Mouse (Mus musculus): Measurements from ENCODE around the gene Kdm6b. TPM values are rescaled to one million over a fixed set of nuclear protein-coding genes. Genes with fewer than 3 reads are reported as not detected.

Kdm6b gene
- polyA plus RNA-seq, 2 experiments, result 23.7 to 31.4 TPM

- Histone ChIP-seq H3K4me2 (replicated peaks; ENCODE audit: low read depth, low read length, severe bottlenecking) (no peak overlapping the region), H3K27ac (replicated peaks; ENCODE audit: low read depth, low read length) (no peak overlapping the region), H3K9me3 (ENCODE audit: control insufficient read depth, low read length) (no peaks in the 10 kb centered on the region), H3K4me1 (ENCODE audit: control insufficient read depth, insufficient read depth, low read length) (peaks cover 16% of the 10 kb centered on the region; the same call in 1 of the 2 replicates), H3K9ac (ENCODE audit: low read depth, low read length, severe bottlenecking) (no peak overlapping the region), H3K36me3 (ENCODE audit: control insufficient read depth, insufficient read depth, low read length) (no peaks in the 10 kb centered on the region), H3K27me3 (ENCODE audit: control insufficient read depth, insufficient read depth, low read length) (no peaks in the 10 kb centered on the region), H3K4me3 (replicated peaks; ENCODE audit: low read length) (no peak overlapping the region)
- no peak for DNase-seq (ENCODE audit: low spot score)
- no peak for ATAC-seq (ENCODE audit: low FRiP score, low read depth)
- TF ChIP-seq POLR2A (IDR thresholded peaks at IDR 0.05; ENCODE audit: borderline replicate concordance, extremely low read depth, insufficient read depth, insufficient read length), result no peak
- 58% methylated on average over 11 of the region's 11 CpGs for WGBS
These were observed 19.1 kb upstream of the Kdm6b start for GRCm38 (mm10) chr11:69432640-69432982.

GRCm38 (mm10) chr11:69431829-69432639 is 18.6 kb upstream of the Kdm6b start:
- WGBS, result 28% methylated on average over 11 of the region's 11 CpGs
- Histone ChIP-seq H3K27me3 (ENCODE audit: control insufficient read depth, insufficient read depth, low read length) (no peaks in the 10 kb centered on the region), H3K27ac (replicated peaks; ENCODE audit: low read depth, low read length) (no peak overlapping the region), H3K9ac (ENCODE audit: low read depth, low read length, severe bottlenecking) (no peak overlapping the region), H3K4me2 (replicated peaks; ENCODE audit: low read depth, low read length, severe bottlenecking) (peak overlapping the region; percentile 25; the same call in 1 of the 2 replicates), H3K4me3 (replicated peaks; ENCODE audit: low read length) (0 out of 2 replicates have a peak overlapping the region, but pooled peaks have one; percentile 4), H3K9me3 (ENCODE audit: control insufficient read depth, low read length) (no peaks in the 10 kb centered on the region), H3K36me3 (ENCODE audit: control insufficient read depth, insufficient read depth, low read length) (no peaks in the 10 kb centered on the region), H3K4me1 (ENCODE audit: control insufficient read depth, insufficient read depth, low read length) (peaks cover 16% of the 10 kb centered on the region; the same call in 1 of the 2 replicates)
- no peak for TF ChIP-seq POLR2A (IDR thresholded peaks at IDR 0.05; ENCODE audit: borderline replicate concordance, extremely low read depth, insufficient read depth, insufficient read length)
- ATAC-seq (ENCODE audit: low FRiP score, low read depth) (peak; percentile 72; the same call in 1 of the 2 replicates), DNase-seq (ENCODE audit: low spot score) (peak; percentile 95)

- Histone ChIP-seq H3K4me2 (replicated peaks; ENCODE audit: low read depth, low read length, severe bottlenecking) (no peak overlapping the region), H3K27me3 (ENCODE audit: control insufficient read depth, insufficient read depth, low read length) (no peaks in the 10 kb centered on the region), H3K36me3 (ENCODE audit: control insufficient read depth, insufficient read depth, low read length) (no peaks in the 10 kb centered on the region), H3K27ac (replicated peaks; ENCODE audit: low read depth, low read length) (no peak overlapping the region), H3K9ac (ENCODE audit: low read depth, low read length, severe bottlenecking) (no peak overlapping the region), H3K9me3 (ENCODE audit: control insufficient read depth, low read length) (no peaks in the 10 kb centered on the region), H3K4me3 (replicated peaks; ENCODE audit: low read length) (no peak overlapping the region), H3K4me1 (ENCODE audit: control insufficient read depth, insufficient read depth, low read length) (peaks cover 16% of the 10 kb centered on the region; the same call in 1 of the 2 replicates)
- ATAC-seq (ENCODE audit: low FRiP score, low read depth) (no peak), DNase-seq (ENCODE audit: low spot score) (no peak)
- 89% methylated on average over 15 of the region's 15 CpGs for WGBS
- TF ChIP-seq POLR2A (IDR thresholded peaks at IDR 0.05; ENCODE audit: borderline replicate concordance, extremely low read depth, insufficient read depth, insufficient read length), result no peak
These were observed 17.2 kb upstream of the Kdm6b start for GRCm38 (mm10) chr11:69430631-69431030.

GRCm38 (mm10) chr11:69429313-69429712 is 15.8 kb upstream of the Kdm6b start:
- Histone ChIP-seq H3K4me2 (replicated peaks; ENCODE audit: low read depth, low read length, severe bottlenecking) (no peak overlapping the region), H3K9me3 (ENCODE audit: control insufficient read depth, low read length) (no peaks in the 10 kb centered on the region), H3K9ac (ENCODE audit: low read depth, low read length, severe bottlenecking) (no peak overlapping the region), H3K36me3 (ENCODE audit: control insufficient read depth, insufficient read depth, low read length) (no peaks in the 10 kb centered on the region), H3K27me3 (ENCODE audit: control insufficient read depth, insufficient read depth, low read length) (no peaks in the 10 kb centered on the region), H3K4me3 (replicated peaks; ENCODE audit: low read length) (no peak overlapping the region), H3K4me1 (ENCODE audit: control insufficient read depth, insufficient read depth, low read length) (peaks cover 16% of the 10 kb centered on the region; the same call in 1 of the 2 replicates), H3K27ac (replicated peaks; ENCODE audit: low read depth, low read length) (no peak overlapping the region)
- 41% methylated on average over 2 of the region's 2 CpGs for WGBS
- no peak for TF ChIP-seq POLR2A (IDR thresholded peaks at IDR 0.05; ENCODE audit: borderline replicate concordance, extremely low read depth, insufficient read depth, insufficient read length)
- ATAC-seq (ENCODE audit: low FRiP score, low read depth) (no peak), DNase-seq (ENCODE audit: low spot score) (no peak)

- Histone ChIP-seq H3K4me3 (replicated peaks; ENCODE audit: low read length) (no peak overlapping the region), H3K9me3 (ENCODE audit: control insufficient read depth, low read length) (no peaks in the 10 kb centered on the region), H3K27ac (replicated peaks; ENCODE audit: low read depth, low read length) (no peak overlapping the region), H3K36me3 (ENCODE audit: control insufficient read depth, insufficient read depth, low read length) (no peaks in the 10 kb centered on the region), H3K27me3 (ENCODE audit: control insufficient read depth, insufficient read depth, low read length) (no peaks in the 10 kb centered on the region), H3K4me2 (replicated peaks; ENCODE audit: low read depth, low read length, severe bottlenecking) (no peak overlapping the region), H3K9ac (ENCODE audit: low read depth, low read length, severe bottlenecking) (no peak overlapping the region), H3K4me1 (ENCODE audit: control insufficient read depth, insufficient read depth, low read length) (peaks cover 16% of the 10 kb centered on the region; the same call in 1 of the 2 replicates)
- DNase-seq (ENCODE audit: low spot score) (peak; percentile 53), ATAC-seq (ENCODE audit: low FRiP score, low read depth) (no peak)
- TF ChIP-seq POLR2A (IDR thresholded peaks at IDR 0.05; ENCODE audit: borderline replicate concordance, extremely low read depth, insufficient read depth, insufficient read length), result no peak
- WGBS, result 20% methylated on average over 4 of the region's 4 CpGs
These were observed 15.3 kb upstream of the Kdm6b start for GRCm38 (mm10) chr11:69428751-69429150.
